Mouse (Mus musculus) adrenal gland, postnatal 0 days (tissue): ENCODE measurements around the gene Cd248. TPM values are rescaled to one million over a fixed set of nuclear protein-coding genes. Genes with fewer than 3 reads are reported as not detected.

Experiments
- polyA plus RNA-seq: library from polyadenylated mRNA; unstranded; fragments of >200 nt; fragmentation: Nextera tagmentation; extraction: Ambion mirVana; gene quantifications from 2 replicates; pipeline ENCODE4 v1.2.1, GENCODE M21; 2015

Gene Cd248
- polyA plus RNA-seq = 79.7 and 120 TPM in 2 replicates

GRCm38 (mm10) chr19:5067867-5068569, at the start of gene Cd248:
TSS of gene Cd248 (plus strand) at chr19:5068078.

GRCm38 (mm10) chr19:5023621-5024479, 44.0 kb upstream of the Cd248 start, which contains the start of gene Slc29a2:
TSS of gene Slc29a2 (plus strand) at chr19:5023860.

GRCm38 (mm10) chr19:5038709-5039156, 29.1 kb upstream of the Cd248 start, which contains the start of the genes B4gat1 and AC124502.3:
TSS of gene B4gat1 (plus strand) at chr19:5038826.
TSS of gene AC124502.3 (plus strand) at chr19:5038891.

GRCm38 (mm10) chr19:5040862-5041523, 26.9 kb upstream of the Cd248 start, which contains the start of gene Brms1:
TSS of gene Brms1 (plus strand) at chr19:5041354.

GRCm38 (mm10) chr19:5050047-5050905, 17.6 kb upstream of the Cd248 start, which contains the start of gene Rin1:
TSS of gene Rin1 (plus strand) at chr19:5050481.

GRCm38 (mm10) chr19:5085145-5085863, 17.4 kb downstream of the Cd248 start, which contains the start of gene Tmem151a:
TSS of gene Tmem151a (minus strand) at chr19:5085531.

GRCm38 (mm10) chr19:5087884-5088728, 20.2 kb downstream of the Cd248 start, which contains the start of gene Yif1a:
TSS of gene Yif1a (plus strand) at chr19:5088538.

GRCm38 (mm10) chr19:5098363-5099143, 30.7 kb downstream of the Cd248 start, which contains the start of gene Cnih2:
TSS of gene Cnih2 (minus strand) at chr19:5098521.

GRCm38 (mm10) chr19:5106731-5107191, 38.9 kb downstream of the Cd248 start, which contains the start of gene Rab1b:
TSS of gene Rab1b (minus strand) at chr19:5107072.

GRCm38 (mm10) chr19:5118384-5118698, 50.5 kb downstream of the Cd248 start, which contains the start of gene Klc2:
TSS of gene Klc2 (minus strand) at chr19:5118560.

Other genes starting within 250 kb of the Cd248 start
- 79.9 and 127 TPM in 2 replicates for gene Ccs, start 228.7 kb upstream of the Cd248 start, polyA plus RNA-seq
- gene Ccdc87, start 228.7 kb upstream of the Cd248 start, polyA plus RNA-seq = 0.08 and 0.10 TPM in 2 replicates
- gene Ctsf, start 212.9 kb upstream of the Cd248 start, polyA plus RNA-seq = 192 and 458 TPM in 2 replicates
- 2.4 and 3.2 TPM in 2 replicates for gene Actn3, start 190.2 kb upstream of the Cd248 start, polyA plus RNA-seq
- 12.5 and 14.8 TPM in 2 replicates for gene Zdhhc24, start 189.4 kb upstream of the Cd248 start, polyA plus RNA-seq
- gene Bbs1, start 161.4 kb upstream of the Cd248 start, polyA plus RNA-seq = 3.5 and 4.2 TPM in 2 replicates
- 63.8 and 106 TPM in 2 replicates for gene Dpp3, start 139.8 kb upstream of the Cd248 start, polyA plus RNA-seq
- gene Peli3, start 125.0 kb upstream of the Cd248 start, polyA plus RNA-seq = 1.9 and 2.9 TPM in 2 replicates
- gene Mrpl11, start 105.9 kb upstream of the Cd248 start, polyA plus RNA-seq = 136 and 156 TPM in 2 replicates
- gene Npas4, start 77.8 kb upstream of the Cd248 start, polyA plus RNA-seq = 0.07 TPM in 1 of 2 replicates, not detected in the other
- gene Slc29a2, start 44.2 kb upstream of the Cd248 start, polyA plus RNA-seq = 0.57 and 1.9 TPM in 2 replicates
- gene B4gat1, start 29.3 kb upstream of the Cd248 start, polyA plus RNA-seq = 45.2 and 51.4 TPM in 2 replicates
- gene AC124502.3, start 29.2 kb upstream of the Cd248 start, polyA plus RNA-seq = 0.20 and 1.6 TPM in 2 replicates
- 36.1 and 44.9 TPM in 2 replicates for gene Brms1, start 26.7 kb upstream of the Cd248 start, polyA plus RNA-seq
- 1.1 and 1.5 TPM in 2 replicates for gene Rin1, start 17.6 kb upstream of the Cd248 start, polyA plus RNA-seq
- gene Tmem151a, start 17.5 kb downstream of the Cd248 start, polyA plus RNA-seq = 6.4 and 9.5 TPM in 2 replicates
- gene Yif1a, start 20.5 kb downstream of the Cd248 start, polyA plus RNA-seq = 83.2 and 106 TPM in 2 replicates
- 19.6 and 30.8 TPM in 2 replicates for gene Cnih2, start 30.4 kb downstream of the Cd248 start, polyA plus RNA-seq
- 213 and 238 TPM in 2 replicates for gene Rab1b, start 39.0 kb downstream of the Cd248 start, polyA plus RNA-seq
- 14.0 and 16.2 TPM in 2 replicates for gene Klc2, start 50.5 kb downstream of the Cd248 start, polyA plus RNA-seq
- gene Pacs1, start 205.0 kb downstream of the Cd248 start, polyA plus RNA-seq = 13.0 and 16.0 TPM in 2 replicates
- 149 and 197 TPM in 2 replicates for gene Sf3b2, start 227.4 kb downstream of the Cd248 start, polyA plus RNA-seq
- gene Gal3st3, start 230.3 kb downstream of the Cd248 start, polyA plus RNA-seq = 0.55 and 1.7 TPM in 2 replicates